11 mouse cellular contexts compared by ENCODE assay signal in the genomic region with DNA sequence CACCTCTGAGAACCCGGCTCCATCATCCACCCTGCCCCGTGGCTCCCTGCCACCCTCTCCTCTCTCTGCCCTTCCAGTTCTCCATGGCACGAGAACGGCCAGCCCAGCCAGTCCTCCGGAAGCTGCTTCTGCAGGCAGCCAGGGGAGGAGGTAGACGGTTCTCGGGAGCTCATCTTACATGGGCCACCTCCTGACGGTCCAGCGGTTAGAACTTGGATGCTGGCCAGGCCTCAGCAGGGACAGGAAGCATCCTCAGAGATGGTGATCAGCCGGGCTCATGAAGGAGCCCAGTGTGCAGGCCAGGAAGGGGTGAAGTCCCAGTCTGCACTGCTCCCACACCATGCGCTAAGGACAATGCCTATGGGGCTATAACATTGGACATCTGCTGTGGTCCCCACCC. TPM values are rescaled to one million over a fixed set of nuclear protein-coding genes. Genes with fewer than 3 reads are reported as not detected.
DNase-seq lines count a peak whose midpoint lies in the region; TF ChIP-seq lines count a peak whose summit lies in the region.
"Had no signal": no experiment of that assay in that cellular context is flagged by ENCODE, and none has a peak within 500 bp of the region (broad histone marks: within the 10 kb centered on the region; RNA-seq: fewer than 3 reads in every experiment).

No protein-coding gene starts in this region.

- H3K27ac ChIP-seq in layer of hippocampus, adult 2 months, result no peak overlapping the region
- H3K27ac ChIP-seq: hindbrain, embryonic 15.5 days; midbrain, embryonic 12.5 days; stomach, embryonic 15.5 days had no signal

- H3K4me3 ChIP-seq in layer of hippocampus, adult 2 months, result no peak overlapping the region
- H3K4me3 ChIP-seq: hindbrain, embryonic 15.5 days; midbrain, embryonic 12.5 days; stomach, embryonic 15.5 days had no signal

- DNase-seq in heart, adult 18-20 months, result peak; percentile 47 to 77
- DNase-seq in heart, adult 8-10 months (ENCODE audit: low spot score), result no peak
- DNase-seq in adrenal gland, postnatal 36 days, result peak; percentile 59 to 68
- peak; percentile 68 for DNase-seq in kidney, adult 11 months
- peak; percentile 78 for DNase-seq in lung, postnatal 10 days
- no peak for DNase-seq in layer of hippocampus, adult 2 months (ENCODE audit: low spot score in 2 of 2)
- no peak for DNase-seq in thymus, postnatal 10 days (ENCODE audit: low spot score in 2 of 2)
- no peak for DNase-seq in cerebellum, postnatal 25 days

- no peak for TF ChIP-seq CTCF in layer of hippocampus, adult 2 months (conservative IDR thresholded peaks at IDR 0.05)

RNA-seq across cellular contexts. Expression of a gene that starts 6.6 kb away (rescaled TPM):
- total RNA-seq in heart, adult 18-20 months (2021), result 10 to 100 TPM; 19.2 to 21.1 TPM
- total RNA-seq in heart, adult 8-10 months (2022), result 10 to 100 TPM; 15.4 to 21.6 (median 20.3) TPM
- total RNA-seq in adrenal gland, postnatal 36 days (2021), result 10 to 100 TPM; 13.2 to 18.5 TPM
- total RNA-seq in layer of hippocampus, adult 2 months (2021), result 10 to 100 TPM; 60.2 to 62.1 TPM

RNA-seq across cellular contexts. Expression of a gene that starts 12.3 kb away (rescaled TPM):
- total RNA-seq in heart, adult 18-20 months (2021), result not detected
- total RNA-seq in heart, adult 8-10 months (2022), result not detected
- not detected for total RNA-seq in adrenal gland, postnatal 36 days (2021)
- total RNA-seq in layer of hippocampus, adult 2 months (2021), result not detected

Comparison
In these comparisons a context has a peak if more than half of its experiments do, and no peak if none do; other contexts are left out.
1. DNase-seq: peak in heart, adult 18-20 months (2 of 2), adrenal gland, postnatal 36 days (2 of 2), kidney, adult 11 months (single experiment) and lung, postnatal 10 days (single experiment); none in heart, adult 8-10 months (single experiment), layer of hippocampus, adult 2 months (0 of 2), thymus, postnatal 10 days (0 of 2) and cerebellum, postnatal 25 days (0 of 2).